Mouse (Mus musculus): ENCODE measurements at regions not wholly inside any gene's neighbourhood (a gene's known extent, or its start where the extent isn't known, plus 50 kb on each side); places are given as distances from the start of the nearest gene placed in this dataset.

- peak; percentile 37 for DNase-seq
These were observed 1130.7 kb downstream of the Gsdmc2 start for GRCm38 (mm10) chr15:62714265-62714664.

- DNase-seq: peak; percentile 31
These were observed 1132.3 kb downstream of the Gsdmc2 start for GRCm38 (mm10) chr15:62712543-62713131.

DNA sequence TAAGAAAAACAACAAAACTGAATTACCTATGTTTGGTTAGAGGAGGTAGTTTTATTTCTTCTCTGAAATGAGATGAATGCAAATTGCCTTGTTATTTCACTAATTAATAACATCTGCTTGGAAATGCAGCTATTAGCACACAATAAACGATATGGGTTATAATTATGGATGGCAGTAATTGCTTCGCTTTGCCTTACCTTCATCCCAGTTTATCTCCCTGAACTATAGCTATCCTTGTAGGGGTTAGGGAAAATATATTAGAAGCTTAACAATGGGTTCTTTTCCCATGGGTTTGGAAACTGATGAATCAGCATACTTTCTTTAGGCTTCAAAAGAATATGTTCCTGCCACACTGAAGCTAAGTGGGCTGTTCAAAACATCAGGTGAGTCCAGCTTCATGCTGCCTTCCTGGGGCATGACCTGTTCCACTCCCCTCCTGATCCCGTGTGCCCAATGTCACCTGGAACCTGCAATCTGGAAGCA is 1132.9 kb downstream of the Gsdmc2 start:
- DNase-seq: no peak

DNA sequence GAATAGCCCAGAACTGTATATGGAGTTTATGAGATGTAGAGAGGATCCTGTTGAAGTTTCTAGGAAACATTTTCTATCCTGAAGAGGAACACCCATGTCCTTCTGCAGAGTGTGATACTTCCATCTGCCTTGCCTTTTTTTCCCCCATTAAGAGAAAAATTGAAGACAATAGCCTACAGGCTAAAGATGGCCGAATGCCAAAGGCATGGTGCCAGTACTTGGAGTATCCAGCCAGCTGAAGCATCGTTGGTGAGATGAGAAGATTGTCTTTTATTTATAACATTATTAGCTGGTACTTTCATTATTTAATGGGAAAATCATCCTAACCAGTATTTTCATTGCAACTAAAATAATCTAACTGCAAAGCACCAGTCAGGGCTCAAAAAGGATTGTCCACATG is 1135.4 kb downstream of the Gsdmc2 start:
- DNase-seq: no peak

DNA sequence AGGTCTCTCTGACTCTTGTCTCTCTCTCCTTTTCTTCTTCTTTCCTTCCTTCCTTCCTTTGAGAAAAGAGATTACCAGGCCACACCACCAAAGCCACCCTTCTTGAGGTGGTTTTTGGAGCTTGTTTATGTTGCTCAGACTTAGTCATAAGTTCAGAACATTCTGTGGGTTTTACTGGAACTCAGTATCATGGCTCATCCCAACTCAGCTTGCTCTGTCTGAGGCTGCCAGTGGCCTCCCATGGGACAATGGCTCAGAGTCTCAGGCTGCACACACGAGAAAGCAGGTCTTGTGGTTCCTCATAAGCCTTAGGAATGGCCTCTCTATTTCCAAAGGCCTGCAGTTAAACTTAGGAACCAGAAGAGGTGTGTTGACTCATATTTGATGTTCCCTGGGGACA is 1146.4 kb downstream of the Gsdmc2 start:
- DNase-seq: no peak

DNA sequence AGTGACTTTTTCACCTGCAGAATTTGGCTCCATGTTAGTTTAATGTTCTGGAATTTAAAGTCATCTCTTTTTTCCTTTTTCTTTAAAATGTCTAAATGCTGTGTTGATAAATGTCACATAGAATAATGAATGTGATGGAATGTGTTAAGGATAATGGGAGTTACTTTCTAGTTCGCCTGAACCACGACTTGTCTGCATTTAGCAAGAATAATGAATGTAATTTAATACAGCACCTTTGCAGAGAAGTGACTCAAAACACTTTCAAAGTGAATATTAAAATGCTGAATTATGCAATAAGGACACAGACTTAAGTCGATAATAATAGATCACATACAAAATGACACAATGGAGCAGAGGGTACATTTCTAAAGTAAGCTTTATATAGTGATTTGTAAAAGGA is 1150.2 kb downstream of the Gsdmc2 start:
- DNase-seq: no peak

- no peak for DNase-seq
These were observed 1151.3 kb downstream of the Gsdmc2 start for GRCm38 (mm10) chr15:62693671-62694070.

GRCm38 (mm10) chr15:62673410-62673809 is 1171.6 kb downstream of the Gsdmc2 start:
- DNase-seq: no peak

DNA sequence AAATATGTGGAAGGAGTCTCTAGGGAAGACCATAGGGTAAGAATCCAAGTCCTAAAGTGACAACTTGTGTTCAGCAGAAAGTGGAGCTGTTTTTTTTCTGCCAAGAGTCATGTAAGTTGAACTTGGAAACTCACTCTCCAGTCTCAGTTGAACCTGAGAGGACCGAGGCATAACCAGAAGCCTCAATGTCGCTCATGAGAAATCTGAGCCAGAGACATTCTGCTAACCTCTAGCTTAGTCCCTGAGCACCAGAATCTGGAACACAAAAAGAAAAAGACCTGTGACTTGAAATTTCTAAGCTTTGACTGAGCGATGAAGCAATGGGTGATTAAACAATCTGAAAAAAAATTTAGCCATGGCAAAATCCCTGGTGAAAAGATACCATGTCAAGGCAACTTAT is 1175.0 kb downstream of the Gsdmc2 start:
- DNase-seq: no peak

- DNase-seq: no peak
These were observed 1185.9 kb downstream of the Gsdmc2 start for GRCm38 (mm10) chr15:62659096-62659495.

DNA sequence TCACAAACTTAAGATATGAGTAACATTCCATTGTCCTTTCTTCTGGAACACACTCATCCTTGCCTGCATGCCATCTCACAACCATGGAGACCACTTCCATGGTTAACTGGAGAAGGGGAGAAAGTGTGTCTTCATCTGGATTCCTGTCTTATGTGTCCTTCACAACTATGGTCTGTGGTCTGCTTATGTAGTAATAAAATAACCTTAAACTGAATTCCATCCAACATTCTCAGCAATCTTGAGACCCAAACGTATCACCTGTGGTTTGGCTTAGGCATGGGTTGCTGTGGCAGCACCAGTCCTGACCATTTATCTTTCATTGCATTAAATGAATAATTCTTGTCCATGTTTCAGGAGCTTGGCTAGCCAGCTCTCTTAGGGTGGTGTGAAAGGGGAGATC is 1186.3 kb downstream of the Gsdmc2 start:
- no peak for DNase-seq

DNA sequence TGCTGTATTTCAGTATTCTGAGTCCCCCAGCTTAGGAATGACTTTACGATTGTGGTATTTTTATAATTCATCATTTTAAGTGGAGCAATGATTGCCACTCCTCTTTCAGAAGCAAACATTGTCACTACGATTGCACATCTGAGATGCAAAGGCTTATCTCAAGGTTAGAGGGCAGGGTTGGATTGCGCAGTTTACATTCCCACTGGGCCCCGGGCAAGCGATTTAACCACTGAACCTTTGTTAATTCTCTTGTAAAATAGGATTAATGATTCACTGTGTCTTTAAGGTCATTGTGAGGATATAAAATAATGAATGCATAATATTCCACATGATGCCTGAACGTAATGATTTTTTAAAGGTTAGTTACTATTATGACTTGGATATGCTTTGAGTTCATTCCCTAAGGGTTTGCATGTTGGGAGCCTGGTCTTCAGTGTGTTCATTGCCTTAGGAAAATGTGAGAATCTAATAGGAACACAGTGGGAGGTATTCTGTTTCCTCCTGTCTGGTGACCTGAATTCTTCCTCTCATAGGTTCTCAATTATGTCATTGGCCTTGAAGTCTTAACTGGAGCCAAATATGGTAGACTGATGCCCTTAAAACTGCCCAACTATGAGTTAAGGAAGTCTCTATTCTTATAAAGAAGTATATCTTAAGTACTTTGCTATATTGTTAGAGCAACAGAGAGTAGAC is 1198.4 kb downstream of the Gsdmc2 start:
- peak; percentile 19 for DNase-seq

- no peak for DNase-seq
These were observed 1200.2 kb downstream of the Gsdmc2 start for GRCm38 (mm10) chr15:62644744-62645143.

DNA sequence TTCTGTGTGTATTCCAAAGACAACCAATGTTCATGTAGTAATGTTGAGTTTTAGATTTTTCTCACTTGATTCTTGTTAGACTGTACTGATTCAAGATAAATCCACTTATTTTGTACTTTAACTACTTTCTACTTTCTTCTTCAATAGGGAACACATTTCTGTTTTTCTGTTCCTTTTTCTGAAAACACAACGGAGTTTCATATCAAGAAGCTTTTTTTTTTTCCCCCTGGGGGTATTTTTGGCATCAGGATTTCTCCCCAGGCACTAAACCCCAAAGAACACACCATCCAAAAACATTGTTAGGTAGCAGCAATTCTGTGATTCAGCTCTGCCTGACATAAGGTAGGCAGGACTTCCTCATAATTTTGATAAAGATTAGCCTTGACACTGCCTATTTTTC is 1200.7 kb downstream of the Gsdmc2 start:
- no peak for DNase-seq

DNA sequence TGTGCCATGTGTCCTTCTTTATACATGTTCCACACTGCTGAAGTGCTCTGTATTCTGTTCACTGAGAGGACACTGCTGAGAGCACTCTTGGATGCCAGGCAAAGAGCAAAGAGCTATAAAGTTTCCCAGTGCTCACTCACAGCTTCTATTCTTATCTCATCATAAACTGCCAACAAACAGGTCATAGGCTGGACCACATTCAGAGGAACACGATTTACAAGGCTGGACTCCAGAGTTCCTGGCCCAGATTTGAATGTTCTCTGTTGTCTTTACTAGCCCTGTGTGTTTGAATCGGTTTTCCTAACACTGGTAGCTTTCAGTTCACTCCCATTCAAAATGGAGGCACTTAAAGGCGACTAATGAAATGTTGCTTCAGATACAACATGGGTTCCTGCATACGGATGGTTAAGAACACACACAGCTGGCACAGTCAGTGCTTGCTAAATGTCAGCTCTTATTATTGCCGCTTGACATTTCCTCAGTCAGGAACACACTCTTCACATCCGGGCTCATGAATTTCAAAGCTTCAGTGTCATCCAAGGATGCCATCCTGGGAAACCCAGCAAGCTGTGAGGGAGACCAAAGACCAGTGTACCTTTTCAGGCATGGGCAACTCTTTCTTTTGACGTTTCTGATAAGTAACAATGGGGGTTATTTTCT is 1203.8 kb downstream of the Gsdmc2 start:
- no peak for DNase-seq

DNA sequence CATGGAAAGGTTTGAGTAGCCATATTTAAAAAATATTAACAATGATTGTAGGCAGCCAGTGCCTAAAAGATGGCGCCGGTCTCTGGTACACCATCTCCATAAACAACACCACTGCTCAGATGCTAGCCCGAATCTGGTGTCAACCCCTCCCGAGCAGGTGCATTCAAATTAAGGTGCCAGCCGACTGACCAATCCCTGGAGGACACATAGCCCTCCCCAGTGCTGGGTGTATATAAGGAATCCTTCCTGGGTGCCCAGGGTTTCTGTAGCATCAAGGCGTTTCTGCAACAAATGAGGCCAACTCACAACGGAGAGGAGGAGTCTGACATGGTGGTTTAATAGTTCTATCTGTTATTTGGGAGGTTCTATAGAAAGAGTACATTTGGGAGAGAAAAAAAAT is 1219.6 kb downstream of the Gsdmc2 start:
- no peak for DNase-seq

- DNase-seq: no peak
These were observed 1228.9 kb downstream of the Gsdmc2 start for GRCm38 (mm10) chr15:62616042-62616441.

DNA sequence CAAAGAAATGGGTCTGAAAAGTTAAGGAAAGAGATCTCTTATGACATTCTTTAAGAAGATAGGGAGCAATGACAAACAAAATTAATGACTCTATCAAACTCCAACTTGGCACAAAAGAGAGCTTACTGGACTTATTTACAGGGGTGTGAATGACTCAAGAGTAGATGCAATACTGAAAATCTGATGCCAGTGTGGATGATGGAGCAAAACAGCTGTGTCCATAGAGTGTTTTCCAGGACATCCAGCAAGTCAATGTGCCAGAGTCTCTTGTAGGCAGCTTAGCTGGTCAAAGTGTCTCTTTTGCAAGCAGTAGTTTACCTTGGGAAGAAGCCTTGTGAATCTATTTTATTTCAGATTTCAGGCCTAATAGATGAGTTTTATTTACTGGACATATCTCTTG is 1248.2 kb downstream of the Gsdmc2 start:
- no peak for DNase-seq

DNA sequence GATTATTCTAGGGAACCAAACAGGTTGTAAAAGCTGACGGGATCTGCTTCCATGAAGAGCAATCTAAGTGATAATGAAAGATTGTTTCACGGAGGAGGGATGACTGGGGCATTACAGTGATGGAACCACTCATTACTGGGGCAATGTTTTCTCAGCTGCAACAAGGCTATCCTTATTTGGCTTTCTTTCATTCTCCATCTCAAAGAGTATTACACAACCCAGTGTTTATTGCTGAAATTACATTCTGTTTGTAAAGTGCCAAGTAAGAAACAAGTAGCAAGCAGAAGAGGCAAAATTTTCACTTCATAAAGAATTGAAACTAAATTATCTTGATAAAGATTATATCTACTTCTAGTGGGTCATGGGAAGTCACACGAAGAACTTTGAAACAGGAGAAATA is 1256.4 kb downstream of the Gsdmc2 start:
- no peak for DNase-seq

DNA sequence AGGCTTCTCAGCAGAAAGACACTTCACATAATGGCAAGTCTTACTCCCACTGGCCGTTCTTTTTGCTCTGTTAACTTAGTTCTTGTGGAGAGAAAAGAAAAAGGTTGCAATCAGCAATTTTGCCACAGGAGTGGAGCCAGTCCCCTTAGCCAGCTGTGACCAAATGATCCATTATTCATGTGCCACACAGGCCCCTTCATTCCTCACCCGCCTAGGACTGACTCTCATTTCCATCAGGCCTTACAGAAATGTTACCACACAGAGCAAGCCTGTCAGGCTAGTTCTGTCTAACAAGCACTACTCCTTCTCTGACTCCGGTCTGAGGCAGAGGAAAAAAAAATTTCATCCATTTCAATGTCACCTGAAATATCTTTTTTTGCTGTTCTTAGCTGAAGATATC is 1266.2 kb downstream of the Gsdmc2 start:
- DNase-seq: no peak

DNA sequence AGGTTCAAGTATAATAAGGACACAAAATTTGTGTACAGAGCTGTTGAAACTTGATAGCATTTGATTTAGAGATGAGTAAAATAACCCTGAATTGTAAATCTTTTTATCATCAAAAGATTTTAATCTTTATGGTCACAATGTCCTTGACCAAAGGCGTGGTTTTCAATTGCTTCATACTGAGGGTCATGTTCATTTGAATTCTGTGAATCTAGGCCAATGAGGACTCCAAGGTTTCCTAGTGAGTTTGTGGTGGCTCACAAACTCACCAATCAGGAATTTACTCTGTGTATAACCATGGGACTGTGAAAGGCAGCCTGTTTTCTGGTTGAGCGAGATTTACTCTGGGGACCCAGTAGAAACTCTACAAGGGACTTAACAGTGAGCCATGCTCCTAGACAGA is 1269.2 kb downstream of the Gsdmc2 start:
- DNase-seq: no peak

DNA sequence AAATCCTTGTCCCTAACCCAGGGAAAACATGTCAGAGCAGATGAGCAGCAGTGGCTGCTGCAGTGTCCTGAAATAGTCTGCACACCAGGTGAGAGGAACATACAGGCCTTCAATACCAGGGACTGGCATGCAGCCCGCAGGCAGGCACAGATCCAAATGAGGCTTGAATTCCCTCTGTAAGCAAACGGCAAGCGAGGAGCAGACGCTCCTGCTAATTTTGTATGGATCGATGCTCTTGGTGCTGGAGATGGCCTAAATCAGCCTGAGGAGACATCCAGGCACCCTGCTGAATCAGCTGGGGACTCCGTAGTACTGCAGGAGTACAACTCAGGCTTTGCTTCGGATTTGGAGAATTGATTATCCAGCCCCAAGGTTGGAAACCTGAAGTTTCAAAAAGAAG is 1273.2 kb downstream of the Gsdmc2 start:
- DNase-seq: no peak

DNA sequence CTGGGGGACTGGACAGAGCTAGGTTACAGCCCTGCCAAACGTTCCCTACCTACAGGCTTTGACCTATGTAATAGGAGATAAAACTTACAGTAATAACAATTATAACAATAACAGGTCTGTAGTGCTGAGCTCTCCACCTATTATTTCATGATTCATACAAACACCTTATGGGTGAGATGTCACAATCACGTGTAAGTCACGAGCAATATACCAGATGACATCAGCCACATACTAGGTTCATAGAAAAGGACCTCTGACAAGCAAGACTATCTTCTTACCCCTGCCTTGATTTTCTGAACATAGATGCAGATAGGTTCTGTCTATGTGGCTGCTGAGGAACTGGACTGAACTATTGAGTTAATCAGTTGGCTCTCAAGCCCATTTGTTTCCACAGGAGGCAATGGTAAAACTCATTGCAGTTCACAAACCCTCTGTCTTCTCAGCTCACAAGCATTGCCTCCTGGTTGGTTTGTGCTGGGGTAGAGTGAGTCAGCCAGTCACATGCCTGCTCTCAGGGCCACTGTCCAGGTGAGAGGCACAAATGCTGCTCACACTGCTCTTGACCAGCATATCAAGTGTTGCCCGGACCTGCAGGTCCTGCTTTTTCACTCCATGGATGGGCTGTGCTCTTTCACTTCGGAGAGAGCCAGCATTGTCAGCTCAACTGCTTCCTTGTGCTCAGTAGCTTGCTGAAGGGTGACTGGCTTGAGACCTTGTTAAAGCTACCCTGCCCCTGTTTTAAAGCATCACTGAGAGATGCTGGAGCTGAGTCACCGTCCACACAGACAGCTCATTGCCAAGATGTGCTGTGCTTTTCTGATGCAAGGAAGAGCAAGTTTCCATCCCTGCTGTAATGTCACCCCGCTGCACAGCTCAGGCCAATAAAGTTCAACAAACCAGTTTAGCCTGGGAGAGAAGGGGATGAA is 1275.9 kb downstream of the Gsdmc2 start:
- DNase-seq: no peak

All from liver (tissue).